Mouse (Mus musculus) c-Kit-positive CD71-negative TER-119-negative erythroid progenitor cells, embryonic 14.5 days (primary cell): ENCODE results near the gene Hps5.
"Not testable (repeated sequence)": the region's sequence is repeated elsewhere in the genome, so short reads cannot be mapped to it uniquely, and the experiment has no call there.

Experiments used
- DNase-seq: peaks from one replicate; pipeline ENCODE4 v3.0.0-alpha.2; 2013; ENCODE audit warnings: low read depth

Hps5 gene

DNA sequence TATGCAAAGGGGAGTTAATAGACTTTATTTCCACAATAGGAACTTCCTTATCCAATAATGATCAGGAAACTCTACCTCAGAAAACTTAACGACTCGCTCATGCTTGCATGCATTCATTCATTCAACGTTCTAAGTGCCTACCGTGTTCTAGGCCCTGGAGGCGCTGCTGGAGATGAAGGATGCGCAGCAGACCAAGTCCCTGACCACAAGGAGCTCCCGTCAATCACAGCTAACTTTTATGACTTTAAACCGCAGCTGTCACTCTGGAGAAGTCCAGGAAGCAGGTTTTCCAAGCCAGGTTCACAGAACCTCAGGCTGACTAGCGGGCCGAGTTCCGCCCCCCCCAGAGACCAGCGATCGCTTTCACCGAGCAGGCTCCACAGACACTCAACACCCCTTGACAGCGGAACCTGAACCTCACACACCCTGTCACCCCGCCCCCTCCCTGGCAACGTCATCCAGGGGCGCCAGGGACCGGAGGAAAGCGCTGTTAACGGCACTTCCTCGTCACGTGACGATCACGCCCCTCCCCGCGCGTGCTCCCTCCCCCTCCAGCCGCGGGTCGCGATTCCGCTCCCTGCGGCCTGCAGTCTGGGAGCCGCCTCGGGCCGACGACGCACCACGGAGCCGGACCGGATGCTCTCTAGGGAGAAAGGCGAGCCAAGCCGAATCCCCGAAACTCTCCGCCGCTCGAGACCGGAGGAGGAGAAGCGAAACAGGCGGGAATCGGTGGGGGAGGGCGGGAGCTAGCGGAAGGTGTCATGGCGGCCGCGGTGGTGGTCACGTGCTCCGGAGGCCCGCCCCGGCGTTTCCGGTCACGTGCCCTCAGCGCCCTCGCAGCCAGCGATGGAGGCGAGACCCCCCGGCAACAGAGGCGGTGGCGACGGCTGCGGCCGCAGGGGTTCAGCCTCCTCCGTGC, at the start of gene Hps5, which contains the start of gene Gtf2h1:
Gene Hps5 (minus strand): TSS at position 778 of the 919 bp plus-strand sequence.
Gene Gtf2h1 (plus strand): TSS at position 817 of the 919 bp plus-strand sequence.
- DNase-seq = peak; percentile 97

DNA sequence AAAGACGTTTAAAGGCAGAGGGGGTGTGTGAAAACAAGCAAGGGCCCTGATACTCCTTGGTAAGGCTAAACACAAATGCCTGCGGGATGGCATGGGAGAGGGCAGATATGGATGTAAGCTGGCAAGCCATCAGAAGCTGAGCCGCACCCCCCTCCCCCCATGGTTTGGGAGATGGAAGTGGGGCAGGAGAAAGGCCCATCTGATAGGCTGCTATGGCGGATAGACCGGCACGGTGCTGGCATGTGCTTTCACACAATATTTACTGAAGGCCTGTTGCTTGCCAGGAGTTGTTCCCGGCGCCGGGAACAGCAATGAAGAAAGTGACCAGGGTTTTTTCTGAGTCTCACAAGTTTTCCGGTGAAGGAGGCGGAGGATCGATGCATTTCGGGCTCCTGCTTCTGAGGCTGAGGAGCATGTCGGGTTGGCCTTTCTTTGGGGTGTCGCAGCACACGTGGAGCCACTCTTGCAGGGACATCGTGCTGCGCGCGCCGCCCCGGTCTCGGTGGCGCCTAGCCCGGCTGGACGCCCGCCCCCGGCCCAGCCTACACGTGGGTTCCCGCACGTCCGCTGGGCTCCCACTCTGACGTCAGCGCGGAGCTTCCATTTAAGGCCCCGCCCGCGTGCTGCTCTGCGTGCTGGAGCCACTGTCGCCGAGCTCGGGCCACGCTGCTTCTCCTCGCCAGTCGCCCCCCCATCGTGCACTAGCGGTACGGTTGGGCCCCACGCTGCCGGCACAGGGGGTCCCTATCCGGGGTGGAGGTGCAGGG, 49.5 kb upstream of the Hps5 start:
- peak; percentile 85 for DNase-seq

DNA sequence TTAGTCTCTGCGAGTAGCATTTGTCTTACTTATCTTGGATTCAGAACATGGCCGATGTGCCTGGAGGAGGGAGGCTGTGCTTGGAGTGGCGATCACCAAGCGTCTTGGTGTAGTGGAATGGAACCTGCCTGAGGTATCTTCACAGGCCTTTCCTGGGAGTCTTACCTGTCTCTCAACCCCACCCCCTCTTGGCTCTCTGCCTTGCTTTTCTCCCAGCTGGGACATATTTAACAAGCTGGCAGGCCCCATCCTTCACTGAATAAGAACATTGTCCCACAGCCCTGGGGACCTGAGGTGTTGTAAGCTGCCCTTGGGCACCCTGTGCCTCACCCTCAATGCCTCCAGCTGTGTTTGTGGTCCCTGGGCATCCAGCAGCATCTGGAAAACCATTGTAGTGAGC, 47.7 kb upstream of the Hps5 start:
- DNase-seq = no peak

DNA sequence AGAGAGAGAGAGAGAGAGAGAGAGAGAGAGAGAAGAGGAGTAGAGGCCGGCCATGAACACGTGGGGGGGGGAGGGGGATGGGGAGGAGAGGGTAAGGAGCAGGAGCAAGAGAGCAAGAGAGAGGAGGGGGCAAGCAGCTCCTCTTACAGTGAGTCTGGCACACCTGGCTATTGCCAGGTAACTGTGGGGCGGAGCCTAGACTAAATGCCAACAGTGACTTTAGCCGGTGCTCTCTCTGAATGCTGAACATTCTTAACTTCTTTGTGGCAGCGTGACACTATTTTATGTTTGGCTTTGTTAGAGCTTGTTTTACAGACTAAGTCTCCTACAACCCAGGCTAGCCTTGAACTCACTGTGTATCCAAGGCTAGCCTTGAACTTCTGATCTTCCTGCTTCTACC, 46.4 kb upstream of the Hps5 start:
- DNase-seq = no peak

DNA sequence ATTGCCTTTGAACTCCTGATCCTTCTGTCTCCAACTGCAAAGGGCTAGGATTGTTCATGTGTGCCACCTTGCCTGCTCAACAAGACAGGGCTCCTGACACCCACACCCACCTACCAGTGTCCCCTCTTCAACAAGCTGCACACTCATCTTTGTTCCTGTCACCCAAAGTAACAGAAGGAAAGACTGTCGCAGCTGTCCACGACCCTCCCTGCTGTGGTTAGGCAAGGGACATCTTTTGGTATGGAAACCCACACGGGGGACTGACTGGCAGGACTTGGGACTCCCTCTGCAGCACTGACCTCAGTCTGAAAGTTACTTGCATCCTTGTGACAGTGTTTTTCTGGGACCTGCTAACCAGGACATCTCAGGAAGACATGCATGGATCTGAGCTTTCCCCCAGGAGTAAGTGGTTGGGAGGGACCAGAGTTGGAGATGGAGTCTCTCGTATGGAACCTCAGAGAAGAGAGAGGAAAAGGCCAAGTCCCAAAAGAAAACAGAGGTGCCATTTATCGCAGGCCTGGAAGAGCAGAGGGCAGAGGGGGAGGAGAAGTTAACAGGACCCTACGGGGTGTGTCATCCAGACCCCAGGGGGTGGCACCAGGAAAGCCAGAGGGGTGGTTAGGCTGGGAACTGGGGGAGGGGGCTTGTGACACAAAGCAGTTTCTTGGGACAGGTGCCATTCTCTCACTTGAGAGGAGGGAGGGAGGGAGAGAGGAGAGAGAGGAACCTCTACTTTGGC, 45.1 kb upstream of the Hps5 start, which contains the start of gene Ldha:
Gene Ldha (plus strand): TSS at position 689 of the 739 bp plus-strand sequence.
- no peak for DNase-seq

DNA sequence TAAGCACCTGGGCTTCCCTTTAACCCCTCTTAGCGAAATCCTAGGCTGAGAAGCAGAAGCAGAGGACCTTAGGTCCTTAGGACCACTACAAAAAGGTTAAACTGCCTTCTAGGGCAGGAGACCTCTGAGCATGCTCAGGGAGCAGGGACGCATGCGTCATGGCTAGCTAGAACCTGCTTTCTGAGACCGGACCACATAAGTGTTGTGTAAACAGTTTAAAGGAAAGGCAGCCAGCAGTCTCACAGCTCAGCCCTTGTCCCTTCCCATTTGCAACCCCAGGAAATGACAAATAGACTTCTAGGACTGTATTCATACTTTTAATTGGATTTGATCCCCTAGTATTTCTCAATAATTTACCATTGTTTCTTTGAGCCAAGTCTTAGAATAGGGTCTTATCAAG, 44.5 kb upstream of the Hps5 start:
- DNase-seq = no peak

DNA sequence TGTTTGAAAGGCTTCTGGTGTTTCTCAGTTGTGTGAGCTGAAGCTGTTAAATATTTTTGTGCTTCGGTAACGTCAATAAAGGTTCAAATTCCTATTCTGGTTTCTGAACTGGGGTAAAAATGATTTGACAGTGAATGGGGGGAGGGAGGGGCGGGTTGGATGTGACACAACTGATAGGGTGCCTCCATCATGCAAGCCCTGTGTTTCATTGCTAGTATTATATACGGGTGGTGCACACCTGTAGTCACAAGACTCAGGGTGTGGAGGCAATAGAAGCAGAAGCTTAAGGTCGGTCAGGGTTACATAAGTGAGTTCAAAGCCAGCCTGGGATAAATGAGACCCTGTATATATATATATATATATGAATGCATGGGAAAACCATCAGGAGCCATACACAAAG, 44.0 kb upstream of the Hps5 start:
- DNase-seq = no peak

DNA sequence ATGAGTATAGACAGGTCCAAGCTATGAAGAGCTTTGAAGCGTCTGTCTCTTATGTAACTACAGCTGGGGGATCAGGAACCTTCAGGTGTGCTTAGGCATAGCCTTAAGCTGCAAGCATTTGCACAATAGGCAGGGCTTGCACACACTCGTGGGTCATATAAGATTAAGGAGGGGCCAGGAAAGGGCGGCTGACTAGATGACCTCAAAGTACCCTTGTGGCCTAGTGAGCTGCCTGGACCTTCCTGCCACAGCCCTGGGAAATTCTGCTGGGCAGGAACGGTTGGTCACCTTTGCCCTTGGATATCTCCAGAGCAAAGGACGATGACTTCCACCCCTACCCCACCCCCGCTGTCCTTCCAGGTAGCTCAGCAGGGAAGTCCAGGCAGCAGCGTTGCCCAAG, 43.6 kb upstream of the Hps5 start:
- DNase-seq = no peak

DNA sequence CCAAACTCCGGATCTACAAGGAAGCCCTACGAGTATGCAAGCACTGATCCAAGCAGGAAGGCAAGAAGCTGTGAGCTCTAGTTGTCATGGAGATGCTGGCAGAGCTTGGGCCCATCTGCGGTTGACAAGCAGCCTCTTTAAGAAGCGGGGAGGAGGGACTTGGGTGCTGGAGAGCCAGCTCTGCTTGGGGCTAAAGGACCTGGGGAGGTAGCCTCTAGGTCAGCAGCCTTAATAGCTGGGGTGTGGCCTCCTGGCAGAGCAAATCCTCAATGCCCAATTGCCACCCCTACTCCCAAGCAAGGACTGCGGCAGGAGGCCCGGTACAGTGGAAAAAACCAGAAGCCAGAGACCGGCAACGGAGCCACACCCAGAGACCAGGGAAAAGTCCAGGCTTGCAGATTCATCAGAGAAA, 43.0 kb upstream of the Hps5 start:
- no peak for DNase-seq

DNA sequence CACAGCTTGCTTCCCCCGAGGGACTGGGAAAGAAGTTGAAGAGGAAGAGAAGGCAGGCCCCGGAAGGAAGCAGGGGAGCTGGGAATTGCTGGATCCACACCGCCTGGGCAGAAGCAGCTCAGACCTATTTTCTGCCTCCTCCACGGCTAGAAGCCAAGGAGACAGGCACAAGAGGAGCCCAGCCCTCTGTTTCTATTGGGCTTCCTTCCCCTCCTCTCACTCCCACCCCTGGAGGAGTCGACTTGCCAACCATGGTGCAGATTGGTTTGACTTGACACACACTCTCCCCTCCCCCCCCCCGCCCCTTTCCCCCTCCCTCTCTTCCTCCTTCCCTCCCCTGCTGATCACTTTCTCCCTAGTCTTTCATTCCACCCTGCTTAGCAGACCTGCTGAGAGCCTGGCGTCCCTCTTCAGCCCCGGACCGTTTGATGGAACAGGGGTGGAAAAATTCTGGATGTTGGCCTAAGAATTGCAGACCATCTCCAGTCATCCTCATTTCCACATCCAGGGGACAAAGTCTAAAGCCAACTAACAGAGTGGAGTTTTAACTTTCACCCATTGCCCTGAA, 42.3 kb upstream of the Hps5 start:
- DNase-seq = no peak

DNA sequence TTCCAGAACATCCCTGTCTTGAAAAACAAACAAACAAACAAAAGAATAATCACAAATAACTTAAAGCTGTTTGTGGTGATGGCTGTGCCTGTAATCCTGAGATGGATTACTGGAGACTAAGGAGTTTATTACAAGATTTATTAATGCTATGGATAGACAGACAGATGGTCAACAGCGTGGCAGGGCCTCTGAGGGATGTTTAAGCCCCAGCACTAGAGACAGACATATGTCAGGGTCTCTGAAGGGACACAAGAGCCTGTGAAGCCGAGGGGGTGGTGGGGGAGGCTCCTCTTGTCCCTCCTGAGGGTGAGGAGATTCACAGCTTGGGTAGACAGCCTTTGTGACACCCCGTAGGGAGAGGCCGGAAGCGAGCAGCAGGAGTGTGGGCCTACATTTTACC, 41.2 kb upstream of the Hps5 start:
- no peak for DNase-seq

DNA sequence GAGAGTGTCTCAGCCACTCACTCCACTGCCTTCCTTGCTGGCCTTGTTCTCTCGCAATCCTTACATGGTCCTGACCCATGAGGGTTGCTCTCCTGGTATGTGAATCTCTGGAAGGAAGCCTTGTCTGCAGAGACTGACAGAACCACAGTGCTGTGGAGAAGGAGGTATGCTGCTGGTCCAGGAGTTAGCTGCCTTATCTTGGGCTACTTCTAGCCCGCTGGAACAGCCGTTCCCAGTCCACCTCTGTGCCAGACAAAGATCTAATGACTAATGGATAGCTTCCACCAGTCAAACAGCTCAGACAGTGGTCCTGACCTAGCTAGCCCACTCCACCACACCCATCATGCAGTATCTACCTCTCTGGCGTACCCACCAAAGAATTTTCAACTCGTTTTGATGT, 40.5 kb upstream of the Hps5 start:
- no peak for DNase-seq

DNA sequence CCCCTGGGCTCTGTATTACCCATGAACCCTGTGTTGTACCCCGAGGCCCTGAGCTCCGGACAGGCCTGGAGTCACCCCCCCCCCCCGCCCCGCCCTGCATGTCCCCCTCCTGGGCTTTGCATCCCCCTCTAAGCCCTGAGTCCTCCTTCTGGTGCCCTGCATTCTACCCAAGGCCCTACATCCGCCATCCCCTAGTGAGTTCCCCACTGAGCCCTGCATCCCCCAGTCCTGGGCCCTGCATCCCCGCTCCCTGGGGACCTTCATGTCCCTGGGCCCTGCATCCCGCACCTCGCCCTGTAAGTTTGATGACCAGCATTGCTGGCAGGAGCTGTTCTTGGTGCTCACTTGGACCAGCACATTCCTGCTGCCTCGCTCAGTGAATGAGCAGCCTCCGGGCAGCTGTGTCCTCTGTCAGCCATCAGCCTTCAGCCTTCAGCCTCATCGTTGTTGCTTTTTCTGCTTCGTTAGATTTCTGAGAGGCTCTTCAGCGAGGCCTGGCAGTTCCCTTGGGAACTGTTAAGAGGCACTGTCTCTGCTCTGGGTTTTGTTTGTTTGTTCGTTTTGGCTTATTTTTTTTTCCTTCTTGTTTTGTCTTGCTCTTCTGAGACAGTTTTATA, 39.2 kb upstream of the Hps5 start:
- DNase-seq = no peak

DNA sequence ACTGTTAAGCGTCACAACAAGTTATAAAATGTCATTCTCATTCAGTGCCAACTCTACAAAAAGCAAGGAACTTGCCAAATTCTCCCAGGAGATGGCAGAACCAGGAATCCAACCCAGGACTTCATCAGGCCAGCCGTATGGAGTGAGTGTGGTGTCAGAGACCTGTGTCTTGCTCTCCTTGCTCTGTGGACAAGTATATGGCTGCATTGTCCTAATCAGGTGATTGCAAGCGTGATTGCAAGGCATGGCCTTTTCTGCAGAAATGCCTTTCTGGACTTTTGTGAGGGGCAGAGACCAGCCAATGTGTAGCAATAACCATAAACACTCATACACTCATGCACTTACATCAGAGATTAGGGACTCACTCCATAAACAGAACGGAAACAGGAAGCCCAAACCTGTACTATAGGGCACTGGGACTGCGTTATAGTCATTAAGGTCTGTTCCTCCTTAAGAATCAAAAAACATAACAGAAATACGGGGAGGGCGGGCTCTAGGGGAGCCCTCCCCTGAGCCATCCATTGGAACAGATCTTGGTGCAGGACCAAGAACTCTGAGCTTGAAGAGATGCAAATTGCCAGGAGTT, 37.9 kb upstream of the Hps5 start:
- no peak for DNase-seq

DNA sequence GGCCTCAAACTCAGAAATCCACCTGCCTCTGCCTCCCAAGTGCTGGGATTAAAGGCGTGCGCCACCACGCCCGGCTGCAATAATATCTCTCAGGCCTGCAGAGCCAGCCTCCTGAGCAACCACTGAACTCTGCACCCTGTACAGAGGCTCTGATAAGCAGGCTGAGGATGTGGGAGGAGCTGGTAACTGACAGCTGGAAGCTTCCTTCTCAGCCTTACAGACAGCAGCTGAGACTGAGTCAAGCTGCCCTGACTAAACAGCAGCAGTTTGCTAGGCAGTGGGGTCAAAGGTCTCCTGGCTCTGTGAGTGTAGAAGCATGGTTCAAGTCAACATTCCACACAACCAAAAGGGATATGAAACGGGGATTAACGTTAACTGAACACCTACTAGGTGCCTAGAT, 37.4 kb upstream of the Hps5 start:
- DNase-seq = peak; percentile 63

DNA sequence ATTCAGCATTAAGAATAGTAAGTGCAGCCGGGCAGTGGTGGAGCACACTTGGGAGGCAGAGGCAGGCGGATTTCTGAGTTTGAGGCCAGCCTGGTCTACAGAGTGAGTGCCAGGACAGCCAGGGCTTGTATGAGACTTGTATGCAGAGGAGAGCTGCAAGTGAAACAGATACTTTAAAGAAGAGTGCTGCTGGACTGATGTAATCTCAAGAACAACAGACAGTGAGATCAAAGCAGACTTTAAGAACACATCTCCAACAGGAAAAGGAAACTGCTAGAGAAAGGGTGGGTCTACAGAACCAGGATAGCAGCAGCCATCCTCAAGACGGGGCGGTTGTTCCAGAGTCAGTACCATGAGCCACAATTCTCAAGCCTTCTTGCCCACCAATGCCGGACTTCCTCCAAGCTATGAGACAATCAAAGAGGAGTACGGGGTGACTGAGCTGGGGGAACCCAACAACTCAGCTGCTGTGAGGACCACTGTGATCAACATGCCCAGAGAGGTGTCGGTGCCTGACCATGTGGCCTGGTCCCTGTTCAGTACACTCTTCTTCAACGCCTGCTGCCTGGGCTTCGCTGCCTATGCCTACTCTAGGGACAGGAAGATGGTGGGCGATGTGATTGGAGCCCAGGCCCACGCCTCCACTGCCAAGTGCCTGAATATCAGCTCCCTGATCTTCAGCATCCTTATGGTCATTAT, 36.4 kb upstream of the Hps5 start:
- not testable (repeated sequence) for DNase-seq

DNA sequence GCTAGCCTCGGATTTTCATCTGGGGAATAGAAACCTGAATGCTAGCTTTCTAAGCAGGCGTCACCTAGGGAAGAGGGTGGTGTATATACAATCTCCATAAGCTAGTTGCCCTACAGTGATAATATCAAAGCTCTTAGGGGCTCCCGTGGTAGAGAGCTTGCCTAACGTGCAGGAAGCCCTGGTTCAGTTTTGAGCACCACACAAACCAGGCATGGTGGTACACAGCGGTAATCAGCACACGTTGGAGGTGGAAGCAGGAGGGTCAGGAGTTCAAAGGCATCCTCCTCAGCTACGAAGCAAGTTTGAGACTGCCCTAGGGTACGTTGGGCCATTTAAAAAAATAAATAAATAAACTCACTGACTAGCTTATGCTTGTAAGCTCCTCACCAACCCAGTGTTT, 35.8 kb upstream of the Hps5 start:
- no peak for DNase-seq

DNA sequence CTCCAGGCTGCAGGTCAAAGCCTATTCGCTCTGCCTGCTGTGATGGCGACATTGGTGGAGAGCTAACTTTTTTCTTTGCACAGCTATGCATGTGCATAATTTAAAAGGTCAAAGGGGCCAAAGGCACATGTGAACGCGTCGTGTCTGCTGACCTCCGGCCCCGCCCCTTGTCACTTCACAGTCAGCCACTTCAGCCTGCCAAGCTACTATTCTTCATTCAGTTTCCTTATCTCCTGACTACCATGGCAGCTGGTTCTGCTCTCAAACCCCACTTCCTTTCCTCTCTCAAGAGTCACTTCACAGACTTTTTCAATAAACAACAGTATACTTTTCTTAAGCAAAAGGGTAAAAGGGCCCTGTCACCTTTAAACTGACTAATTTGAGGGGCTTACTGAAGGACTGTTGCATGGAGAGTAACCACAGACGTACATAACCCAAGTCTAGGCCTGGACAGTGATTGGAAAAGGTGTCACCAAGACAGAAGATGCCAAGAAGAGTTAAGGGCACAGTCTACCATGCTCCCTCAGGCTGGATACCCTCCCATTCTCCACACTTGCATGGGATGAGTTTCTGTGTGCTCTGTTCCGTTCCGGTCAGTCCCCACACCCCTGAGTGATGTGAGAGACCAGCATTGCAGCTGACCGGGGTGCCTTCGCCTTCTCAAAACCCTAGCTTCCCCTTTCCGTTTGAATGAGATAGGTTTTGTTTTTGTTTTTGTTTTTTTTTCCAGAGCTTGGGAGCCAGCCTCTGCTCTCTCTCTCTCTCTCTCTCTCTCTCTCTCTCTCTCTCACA, 35.1 kb upstream of the Hps5 start:
- DNase-seq = no peak

DNA sequence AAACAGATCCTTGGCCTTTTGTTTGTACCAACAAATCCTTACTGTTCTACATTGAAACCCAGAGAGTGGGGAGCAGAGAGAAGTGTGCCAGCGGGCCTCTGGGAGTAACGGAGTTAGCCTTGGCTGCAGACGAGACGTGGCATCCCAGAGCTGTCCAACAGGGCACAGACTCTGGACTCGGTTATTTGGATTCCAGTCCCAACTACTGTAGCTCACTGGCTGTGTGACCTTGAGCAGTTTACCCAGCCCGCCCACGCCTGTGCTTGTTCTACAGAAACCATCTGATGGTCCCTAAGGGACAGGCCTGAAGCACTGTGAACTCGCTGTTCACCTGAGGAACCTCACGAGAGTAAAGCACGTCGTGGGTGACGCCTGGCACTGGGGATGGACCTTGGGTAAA, 34.0 kb upstream of the Hps5 start:
- no peak for DNase-seq

DNA sequence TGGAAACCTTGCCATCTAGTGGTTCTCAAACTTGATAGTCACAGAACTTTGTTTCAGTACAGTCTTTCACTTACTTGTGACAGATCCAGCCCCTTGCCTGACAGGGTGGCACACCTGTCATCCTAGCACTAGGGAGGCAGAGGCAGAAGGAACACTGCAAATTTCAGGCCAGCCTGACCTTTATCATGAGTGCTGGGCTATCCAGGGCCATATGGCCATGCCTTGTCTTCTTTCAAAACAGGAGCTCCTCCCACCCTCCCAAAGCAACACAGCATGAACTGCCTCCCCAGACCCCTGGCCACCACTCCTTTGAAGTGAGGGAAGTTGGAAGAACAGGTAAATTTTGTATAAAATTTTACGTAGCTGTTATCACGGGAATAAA, 31.9 kb upstream of the Hps5 start:
- no peak for DNase-seq
